Mouse (Mus musculus) layer of hippocampus, adult 18-20 months (tissue): ENCODE results near the gene Dvl3. TPM values are rescaled to one million over a fixed set of nuclear protein-coding genes. Genes with fewer than 3 reads are reported as not detected.
A peak's percentile ranks its signal among the peaks of the same experiment; 100 is the strongest.

Experiments
- DNase-seq, 2 experiments: peaks; one replicate each; pipeline ENCODE4 v3.0.0; 2022; ENCODE audit warnings: low spot score in 2 of 2
- total RNA-seq, 2 experiments: library from RNA; stranded (reverse); gene quantifications; 2 replicates each; pipeline ENCODE4 v1.2.3; 2021

The Dvl3 gene
- total RNA-seq, 2 experiments from 2014 or later: 51.9 to 55.7 TPM

DNA sequence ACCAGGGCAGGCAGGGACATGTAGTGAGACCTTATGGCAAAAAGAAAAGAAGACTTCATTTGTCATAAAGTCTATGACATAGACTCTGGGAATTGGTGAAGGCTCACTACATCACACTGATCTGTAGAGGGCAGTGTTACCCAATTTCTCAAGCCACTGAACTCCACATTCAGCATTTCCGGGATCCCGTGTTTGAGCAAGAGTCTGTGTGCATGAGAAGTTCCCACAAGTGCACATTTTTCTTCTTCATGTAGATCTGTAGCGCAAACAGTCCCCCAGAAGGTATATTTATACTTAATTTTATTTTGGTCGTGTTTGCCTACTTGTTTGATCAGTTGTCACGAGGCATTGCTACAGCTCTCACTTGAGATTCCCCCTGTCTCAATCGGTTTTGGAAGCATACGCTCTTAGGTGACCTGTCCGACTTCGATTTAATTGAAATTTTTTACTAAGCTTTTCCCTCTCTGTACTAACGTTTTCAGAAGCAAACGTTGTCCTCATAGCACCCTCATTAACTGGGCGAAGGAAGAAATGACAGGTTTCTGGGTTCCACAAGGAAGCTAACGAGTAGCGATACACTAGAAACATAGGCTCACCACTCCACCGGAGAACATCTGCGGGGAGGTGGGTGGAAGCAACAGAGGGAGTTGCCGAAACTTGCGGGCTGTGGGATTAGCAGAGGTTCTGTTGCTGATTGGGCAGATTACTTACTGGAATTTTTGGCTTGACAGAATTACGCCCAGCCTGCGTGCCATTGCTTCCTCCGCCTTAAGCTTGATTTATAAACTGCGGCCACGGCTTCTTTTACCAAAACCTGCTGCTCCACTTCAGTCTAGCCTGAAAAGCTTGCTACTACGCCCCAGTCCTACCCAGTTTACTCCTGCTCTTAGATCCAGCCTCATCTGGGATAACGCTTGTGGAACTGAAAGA is 19.8 kb upstream of the Dvl3 start:
- peak; percentile 49 to 85 for DNase-seq

- no peak for DNase-seq
These were observed 18.7 kb upstream of the Dvl3 start for GRCm38 (mm10) chr16:20497980-20498676.

DNA sequence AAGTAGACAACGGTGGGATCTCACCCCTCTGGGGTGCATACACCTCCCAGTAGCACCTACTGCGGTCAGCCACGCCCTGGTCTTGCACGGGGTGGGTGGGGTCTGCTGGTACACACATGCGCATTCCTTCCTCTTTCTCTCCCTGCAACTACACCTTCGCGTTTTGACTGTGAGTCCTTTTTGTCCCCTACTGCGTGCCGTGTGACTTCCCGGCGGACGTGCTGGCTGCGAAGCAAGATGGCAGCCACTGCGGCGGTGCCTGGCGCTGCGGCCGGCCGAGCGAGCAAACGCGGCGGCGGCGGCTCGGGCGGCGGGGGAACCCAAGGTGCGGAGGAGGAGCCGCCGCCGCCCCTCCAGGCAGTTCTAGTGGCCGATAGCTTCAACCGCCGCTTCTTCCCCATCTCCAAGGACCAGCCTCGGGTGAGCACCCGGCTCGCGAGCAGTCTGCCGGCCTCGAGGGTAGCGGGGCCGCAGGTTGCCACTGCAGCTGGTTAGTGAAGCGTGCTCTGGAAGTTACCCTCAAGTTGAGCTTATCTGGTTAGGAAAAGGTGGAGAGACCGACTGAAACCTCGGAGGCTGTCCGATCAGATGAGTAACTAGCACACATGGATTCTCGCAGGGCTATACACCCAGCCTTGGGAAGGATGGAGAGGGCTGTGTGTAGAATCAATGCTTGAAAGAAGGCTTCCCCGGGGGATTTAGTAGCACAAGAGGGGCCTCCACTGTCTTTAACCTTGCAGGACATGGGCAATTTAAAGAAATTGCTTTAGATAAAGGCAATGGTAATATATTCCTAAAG is 17.9 kb upstream of the Dvl3 start, which contains the start of gene Eif2b5:
Gene Eif2b5, plus strand, starts transcription at position 141 of the 799 bp plus-strand sequence.
- DNase-seq: peak; percentile 94 to 97

DNA sequence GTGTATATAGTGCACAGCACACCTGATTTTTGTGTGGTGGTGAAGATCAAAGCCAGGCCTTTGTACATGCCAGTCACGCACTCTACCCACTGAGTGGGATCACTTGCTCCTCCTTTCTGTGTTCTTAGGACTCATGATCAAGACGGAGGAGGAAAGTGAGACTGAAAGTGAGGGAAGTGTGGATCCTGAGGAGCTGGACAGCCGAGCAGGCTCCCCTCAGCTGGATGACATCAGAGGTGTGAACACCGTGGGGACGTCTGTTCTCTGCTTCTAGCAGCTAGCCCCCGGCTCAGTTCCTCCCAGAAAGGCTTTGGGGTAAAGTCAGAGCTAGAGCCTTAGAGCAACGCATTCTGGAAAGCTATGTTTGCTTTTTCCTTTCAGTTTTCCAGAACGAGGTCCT is 10.8 kb upstream of the Dvl3 start:
- no peak for DNase-seq

DNA sequence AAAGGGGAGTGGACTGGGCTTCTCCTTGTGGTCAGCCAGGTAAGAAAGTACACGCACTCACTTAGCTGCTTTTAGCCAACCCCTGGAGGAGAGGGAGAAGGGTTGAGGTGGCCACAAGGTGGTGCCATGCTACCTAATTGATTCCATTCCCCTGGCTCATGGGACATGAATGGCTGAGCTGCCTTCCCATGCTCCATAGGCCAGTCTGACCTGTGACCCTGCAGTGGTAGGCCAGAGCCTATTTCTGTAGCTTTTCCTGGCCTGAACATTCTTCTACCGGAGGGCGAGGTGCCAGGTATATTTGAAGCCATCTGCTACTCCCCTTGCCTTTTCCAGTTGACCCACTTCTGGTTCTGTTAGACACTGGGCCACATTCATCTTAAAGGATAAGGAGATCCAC is 7.4 kb upstream of the Dvl3 start:
- no peak for DNase-seq

GRCm38 (mm10) chr16:20511277-20511847 is 5.4 kb upstream of the Dvl3 start:
- DNase-seq: no peak

GRCm38 (mm10) chr16:20516032-20516431 is 750 bp upstream of the Dvl3 start:
- no peak for DNase-seq

- DNase-seq: no peak
These were observed 434 bp downstream of the Dvl3 start for GRCm38 (mm10) chr16:20517216-20517615.

GRCm38 (mm10) chr16:20517701-20518374 is 1.1 kb downstream of the Dvl3 start:
- no peak for DNase-seq

- no peak for DNase-seq
These were observed 7.1 kb downstream of the Dvl3 start for GRCm38 (mm10) chr16:20523886-20524285.

- no peak for DNase-seq
These were observed 12.0 kb downstream of the Dvl3 start for GRCm38 (mm10) chr16:20528779-20529178.

DNA sequence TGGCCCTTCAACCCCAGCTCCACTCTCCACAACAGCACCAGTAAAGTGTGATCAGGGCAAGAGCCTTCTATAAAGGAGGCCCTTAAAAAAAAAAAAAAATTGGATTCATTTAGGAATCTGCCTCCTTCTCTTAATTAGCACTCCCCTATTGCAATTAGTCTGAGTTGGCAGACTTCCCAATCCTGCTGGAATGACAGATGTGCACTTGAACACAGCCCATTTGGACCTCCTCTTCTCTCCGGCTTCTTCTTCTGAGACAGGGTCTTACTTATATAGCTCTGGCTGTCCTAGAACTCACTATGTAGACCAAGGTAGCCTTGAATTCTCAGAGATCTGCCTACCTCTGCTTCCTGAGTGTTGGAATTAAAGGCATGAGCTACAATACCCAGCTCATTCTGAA is 12.6 kb downstream of the Dvl3 start:
- DNase-seq: no peak

DNA sequence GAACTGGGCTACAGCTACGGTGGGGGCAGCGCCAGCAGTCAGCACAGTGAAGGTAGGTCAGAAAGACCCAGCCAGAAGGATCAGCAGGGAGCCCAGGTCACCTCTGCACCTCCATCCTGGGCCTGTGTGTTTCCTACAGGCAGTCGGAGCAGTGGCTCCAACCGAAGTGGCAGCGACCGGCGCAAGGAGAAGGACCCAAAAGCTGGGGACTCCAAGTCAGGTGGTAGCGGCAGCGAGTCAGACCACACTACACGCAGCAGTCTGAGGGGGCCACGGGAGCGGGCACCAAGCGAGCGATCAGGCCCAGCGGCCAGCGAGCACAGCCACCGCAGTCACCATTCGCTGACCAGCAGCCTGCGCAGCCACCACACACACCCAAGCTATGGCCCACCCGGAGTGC is 14.2 kb downstream of the Dvl3 start:
- no peak for DNase-seq

- DNase-seq: no peak
These were observed 18.0 kb downstream of the Dvl3 start for GRCm38 (mm10) chr16:20534617-20535295.

DNA sequence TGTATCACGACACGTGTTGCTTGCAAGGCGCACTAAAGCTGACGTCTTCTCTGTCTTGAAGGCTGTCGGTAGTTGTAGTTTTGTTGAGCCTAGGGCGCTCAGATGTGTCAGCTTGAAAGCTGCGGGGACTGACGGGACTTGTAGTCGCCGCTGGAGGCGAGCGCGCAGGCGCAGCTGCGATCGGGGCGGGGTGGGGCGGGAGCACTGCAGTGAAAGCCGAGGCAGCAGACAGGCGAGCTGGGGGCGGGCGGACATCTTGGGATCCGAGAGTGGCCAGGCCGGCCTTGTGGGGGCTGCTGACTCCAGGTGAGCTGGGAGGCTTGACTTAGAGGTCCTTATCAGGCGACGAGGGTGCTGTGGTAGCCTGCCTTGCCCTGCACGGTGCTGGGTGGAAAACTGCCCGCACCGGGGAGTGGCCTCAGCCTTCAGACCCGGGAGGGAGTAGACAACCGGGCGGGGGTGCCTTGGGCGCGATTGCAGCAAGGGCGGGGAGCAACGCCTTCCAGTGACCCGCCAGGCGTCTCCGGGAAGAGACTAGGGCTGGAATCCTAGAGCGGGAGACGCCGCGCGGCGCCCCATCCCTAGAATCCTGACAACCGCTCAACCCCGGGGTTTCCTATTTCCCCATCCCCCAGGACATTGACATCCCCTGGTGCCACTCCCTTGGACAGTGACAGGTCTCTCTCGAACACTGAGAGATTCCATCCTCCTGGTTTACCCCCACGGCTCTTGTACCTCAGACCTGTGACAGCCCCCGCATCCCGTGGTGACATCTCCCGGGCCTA is 18.7 kb downstream of the Dvl3 start, which contains the start of gene Ap2m1:
Gene Ap2m1, plus strand, starts transcription at position 183 of the 785 bp plus-strand sequence.
- peak; percentile 95 to 98 for DNase-seq

DNA sequence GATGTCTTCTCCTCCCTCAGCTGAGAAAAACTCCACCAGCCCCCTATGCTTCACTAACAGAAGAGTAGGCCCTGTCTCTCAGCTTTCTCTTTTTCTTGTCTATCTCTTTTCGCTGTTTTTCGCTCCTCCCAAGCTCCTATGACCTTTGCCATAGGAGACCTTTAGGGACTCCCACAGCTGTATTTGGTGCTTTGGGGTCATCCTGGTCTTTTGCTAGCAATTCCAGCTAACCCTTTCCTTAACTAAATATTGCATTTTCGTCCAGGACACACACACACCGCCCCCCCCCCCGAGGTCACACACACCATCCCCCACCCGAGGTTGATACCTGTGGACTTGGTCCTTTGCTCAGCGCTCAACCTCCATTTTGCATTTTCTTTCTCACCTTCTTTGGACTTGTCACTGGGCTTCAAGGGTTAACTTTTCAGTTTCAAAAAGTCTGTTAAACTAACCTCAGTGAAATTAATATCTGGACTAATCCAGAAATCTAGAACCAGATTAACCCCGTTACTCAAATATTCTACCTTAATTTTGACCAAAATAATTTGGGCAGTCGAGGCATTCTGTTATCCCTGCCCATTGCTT is 19.4 kb downstream of the Dvl3 start:
- no peak for DNase-seq

DNA sequence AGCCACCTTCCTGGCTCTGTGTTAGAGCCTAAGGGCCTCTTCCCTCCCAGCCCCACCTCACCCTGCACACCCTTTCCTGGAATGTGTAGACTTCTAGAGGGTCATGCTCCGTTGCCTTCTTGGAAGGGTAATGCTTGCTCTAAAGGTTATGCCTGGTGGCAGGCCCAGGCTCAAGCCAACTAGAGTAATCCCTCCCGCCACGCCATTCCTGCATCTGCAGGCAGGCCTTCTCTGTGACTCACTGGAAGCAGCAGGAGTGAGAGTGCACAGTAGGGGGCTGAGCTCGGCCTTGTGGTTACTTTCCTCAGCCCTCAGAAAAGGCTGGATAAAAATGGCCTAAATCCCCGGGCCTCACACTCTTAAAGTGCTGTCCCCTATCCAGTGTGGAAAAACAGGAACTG is 20.3 kb downstream of the Dvl3 start:
- peak in 1 of 2 experiments; percentile 26 for DNase-seq

GRCm38 (mm10) chr16:20537601-20538320 is 21.0 kb downstream of the Dvl3 start:
- no peak for DNase-seq
